In genomic region chr2:21091058-21091971, GRCm38 (mm10) we compare ENCODE assay signal across 9 mouse cellular contexts.
DNase-seq lines count a peak whose midpoint lies in the region; ATAC-seq and TF ChIP-seq lines count a peak whose summit lies in the region.
"Had no signal": no experiment of that assay in that cellular context is flagged by ENCODE, and none has a peak within 500 bp of the region (broad histone marks: within the 10 kb centered on the region; RNA-seq: fewer than 3 reads in every experiment).

No protein-coding gene starts in this region.

- no peak overlapping the region for H3K9ac ChIP-seq in lung, embryonic 14.5 days
- H3K9ac ChIP-seq: neural tube, embryonic 12.5 days had no signal

- H3K4me2 ChIP-seq in lung, embryonic 14.5 days = no peak overlapping the region
- H3K4me2 ChIP-seq: neural tube, embryonic 12.5 days had no signal

- no peak for TF ChIP-seq POLR2A in lung, adult 2 months (IDR thresholded peaks at IDR 0.05; ENCODE audit: borderline replicate concordance, extremely low read depth, low read depth, low read length)
- no peak for TF ChIP-seq POLR2A in kidney, adult 2 months (IDR thresholded peaks at IDR 0.05; ENCODE audit: low read depth, low read length)

- ATAC-seq in lung, embryonic 14.5 days (ENCODE audit: insufficient read depth) = no peak

- H3K4me1 ChIP-seq in lung, embryonic 14.5 days (ENCODE audit: insufficient read depth) = no peaks in the 10 kb centered on the region
- H3K4me1 ChIP-seq in lung, adult 2 months (ENCODE audit: control insufficient read depth, insufficient read depth, low read length) = no peaks in the 10 kb centered on the region
- H3K4me1 ChIP-seq in kidney, adult 2 months (ENCODE audit: control insufficient read depth, insufficient read depth, low read length) = peaks cover 9% of the 10 kb centered on the region
- H3K4me1 ChIP-seq: neural tube, embryonic 12.5 days had no signal

- intact Hi-C loops in left cerebral cortex, postnatal 14 days (cut with DNase I) = no loop called here

- no peak for TF ChIP-seq CTCF in lung, embryonic 14.5 days (IDR thresholded peaks at IDR 0.05; ENCODE audit: low read depth)
- no peak for TF ChIP-seq CTCF in lung, adult 2 months (IDR thresholded peaks at IDR 0.05; ENCODE audit: insufficient read depth, low read length)
- no peak for TF ChIP-seq CTCF in kidney, adult 2 months (conservative IDR thresholded peaks at IDR 0.05; ENCODE audit: insufficient read depth, insufficient read length, low read depth, low read length)

- H3K27ac ChIP-seq in lung, embryonic 14.5 days (ENCODE audit: low read depth) = no peak overlapping the region
- H3K27ac ChIP-seq in kidney, adult 2 months (ENCODE audit: insufficient read depth, low read depth, low read length) = no peak overlapping the region
- H3K27ac ChIP-seq: neural tube, embryonic 12.5 days had no signal

- no peaks in the 10 kb centered on the region for H3K27me3 ChIP-seq in lung, embryonic 14.5 days (ENCODE audit: insufficient read depth, low read length)
- H3K27me3 ChIP-seq in kidney, adult 2 months (replicated peaks; ENCODE audit: control insufficient read depth, insufficient read depth, low read length) = no peaks in the 10 kb centered on the region
- H3K27me3 ChIP-seq: neural tube, embryonic 12.5 days had no signal

- H3K36me3 ChIP-seq in lung, embryonic 14.5 days (ENCODE audit: insufficient read depth) = no peaks in the 10 kb centered on the region
- no peaks in the 10 kb centered on the region for H3K36me3 ChIP-seq in kidney, adult 2 months (ENCODE audit: control insufficient read depth, insufficient read depth, low read length)
- H3K36me3 ChIP-seq: neural tube, embryonic 12.5 days had no signal

- peak; percentile 42 for DNase-seq in lung, embryonic 14.5 days
- DNase-seq in lung, adult 2 months = no peak
- DNase-seq in cerebellum, adult 9-10 months = peak; percentile 94
- DNase-seq in kidney, adult 2 months = peak; percentile 67
- DNase-seq in left cerebral cortex, postnatal 14 days (ENCODE audit: low spot score in 2 of 2) = peak; percentile 26 to 51
- DNase-seq in spleen, postnatal 14 days (ENCODE audit: low spot score in 2 of 2) = no peak
- DNase-seq in embryo, embryonic 11 days = no peak
- DNase-seq in embryo, embryonic 10 days (ENCODE audit: low spot score) = no peak

- no peak overlapping the region for H3K4me3 ChIP-seq in lung, embryonic 14.5 days (ENCODE audit: low read depth, low read length)
- no peak overlapping the region for H3K4me3 ChIP-seq in lung, adult 2 months (replicated peaks; ENCODE audit: extremely low read depth, low read depth, low read length)
- no peak overlapping the region for H3K4me3 ChIP-seq in kidney, adult 2 months (ENCODE audit: insufficient read depth, low read depth, low read length)
- H3K4me3 ChIP-seq: neural tube, embryonic 12.5 days had no signal

- no peaks in the 10 kb centered on the region for H3K9me3 ChIP-seq in lung, embryonic 14.5 days (ENCODE audit: low read depth, low read length)
- H3K9me3 ChIP-seq: neural tube, embryonic 12.5 days had no signal

- WGBS in lung, embryonic 14.5 days = 53% methylated on average over 4 of the region's 4 CpGs
- 65% methylated on average over 4 of the region's 4 CpGs for WGBS in lung, adult 2 months
- WGBS in kidney, adult 2 months = 47% methylated on average over 4 of the region's 4 CpGs

Comparison
In these comparisons a context has a peak if more than half of its experiments do, and no peak if none do; other contexts are left out.
1. DNase-seq: peak in lung, embryonic 14.5 days (single experiment), cerebellum, adult 9-10 months (single experiment), kidney, adult 2 months (single experiment) and left cerebral cortex, postnatal 14 days (2 of 2); none in lung, adult 2 months (single experiment), spleen, postnatal 14 days (0 of 2), embryo, embryonic 11 days (single experiment) and embryo, embryonic 10 days (single experiment).